Mouse (Mus musculus) skeletal muscle tissue, adult 2 months (tissue): ENCODE measurements around the gene Fbln7.

Experiments used
- DNase-seq: peaks from one replicate; pipeline ENCODE4 v3.0.0-alpha.2; 2012; ENCODE audit warnings: low read depth, low spot score

Fbln7 gene

DNA sequence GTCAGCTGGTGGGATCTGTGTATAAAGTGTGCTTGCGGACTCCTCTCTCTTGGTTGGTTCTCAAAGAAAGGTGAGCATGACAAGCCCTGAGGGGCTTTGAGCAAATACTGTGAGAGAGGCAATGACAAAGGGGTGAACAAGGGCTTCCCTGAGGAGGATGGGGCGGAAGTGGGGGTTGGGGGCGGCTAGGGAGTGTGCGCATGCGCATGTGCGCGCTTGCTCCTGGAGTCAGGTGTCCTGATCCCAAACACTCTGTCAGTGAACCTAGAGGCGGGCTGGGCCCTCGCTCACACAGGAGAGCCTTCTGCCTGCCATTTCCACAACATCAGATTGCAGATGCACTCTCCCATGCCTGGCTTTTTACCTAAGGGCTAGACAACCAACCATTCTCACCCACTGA lies 9.5 kb downstream of the Fbln7 start:
- no peak for DNase-seq

- no peak for DNase-seq
These were observed 12.7 kb downstream of the Fbln7 start for GRCm38 (mm10) chr2:128875526-128875925.

GRCm38 (mm10) chr2:128881236-128881635 lies 18.5 kb downstream of the Fbln7 start:
- no peak for DNase-seq

- DNase-seq, result no peak
These were observed 22.5 kb downstream of the Fbln7 start for GRCm38 (mm10) chr2:128885225-128885811.

DNA sequence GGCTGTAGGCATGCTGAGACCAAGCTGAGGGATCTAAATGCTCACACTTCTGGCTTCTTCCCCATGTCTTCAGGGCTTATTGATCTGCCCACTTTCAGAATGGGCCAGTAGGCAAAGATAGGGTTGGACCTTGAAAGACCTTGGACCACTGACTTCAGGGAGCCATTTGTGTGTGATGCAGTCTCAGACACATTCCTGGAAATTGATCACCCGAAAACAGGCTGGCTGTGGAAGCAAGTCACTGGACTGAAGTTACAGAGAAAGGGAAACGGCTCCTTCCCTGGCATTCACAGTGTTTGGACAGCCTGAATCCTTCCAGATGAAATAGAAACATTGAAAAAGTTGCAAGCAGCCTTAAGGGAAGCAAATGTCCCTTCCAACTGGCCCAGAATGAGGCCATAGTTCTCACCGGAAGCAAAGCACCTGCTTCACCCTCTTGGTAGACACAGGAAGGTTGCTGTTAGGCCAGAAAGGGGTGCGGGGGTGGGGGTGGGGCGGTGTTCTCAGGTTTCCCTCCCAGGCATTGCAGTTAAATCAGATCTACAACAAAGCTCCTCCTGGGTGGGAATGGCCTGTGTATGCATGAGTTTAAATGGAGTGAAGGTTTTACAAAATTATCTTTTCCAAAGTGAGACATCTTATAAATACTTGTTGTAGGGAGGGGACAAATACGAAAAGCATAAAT lies 25.2 kb downstream of the Fbln7 start:
- no peak for DNase-seq

- DNase-seq, result no peak
These were observed 28.0 kb downstream of the Fbln7 start for GRCm38 (mm10) chr2:128890661-128891335.

GRCm38 (mm10) chr2:128892180-128892721 lies 29.5 kb downstream of the Fbln7 start:
- no peak for DNase-seq

GRCm38 (mm10) chr2:128902843-128903242 lies 40.1 kb downstream of the Fbln7 start:
- no peak for DNase-seq

GRCm38 (mm10) chr2:128903661-128904060 lies 40.9 kb downstream of the Fbln7 start:
- DNase-seq, result no peak

- DNase-seq, result no peak
These were observed 52.2 kb downstream of the Fbln7 start for GRCm38 (mm10) chr2:128914978-128915377.

GRCm38 (mm10) chr2:128916528-128916927 lies 53.7 kb downstream of the Fbln7 start:
- no peak for DNase-seq

DNA sequence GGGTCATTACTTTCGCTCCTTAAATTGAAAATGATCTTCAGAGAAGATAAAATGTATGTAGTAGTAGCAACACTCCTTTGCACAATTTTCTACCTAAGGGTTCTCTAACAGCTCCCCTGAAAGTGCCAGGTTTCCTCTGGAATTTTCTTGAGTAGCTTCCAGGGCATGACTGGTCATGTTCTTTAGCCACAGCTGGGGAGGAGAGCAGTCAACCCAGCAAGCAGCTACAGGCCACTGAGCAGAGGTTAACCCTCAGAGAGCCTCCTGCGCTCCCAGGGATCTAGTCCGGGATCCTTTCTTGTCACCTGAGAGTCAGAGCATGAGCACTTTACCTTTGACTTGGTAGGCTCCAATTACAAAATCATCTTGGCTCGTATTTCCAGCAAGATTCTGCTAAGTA lies 62.0 kb downstream of the Fbln7 start:
- no peak for DNase-seq

GRCm38 (mm10) chr2:128928446-128928845 lies 65.7 kb downstream of the Fbln7 start:
- DNase-seq, result no peak

GRCm38 (mm10) chr2:128930704-128931103 lies 67.9 kb downstream of the Fbln7 start:
- DNase-seq, result no peak

DNA sequence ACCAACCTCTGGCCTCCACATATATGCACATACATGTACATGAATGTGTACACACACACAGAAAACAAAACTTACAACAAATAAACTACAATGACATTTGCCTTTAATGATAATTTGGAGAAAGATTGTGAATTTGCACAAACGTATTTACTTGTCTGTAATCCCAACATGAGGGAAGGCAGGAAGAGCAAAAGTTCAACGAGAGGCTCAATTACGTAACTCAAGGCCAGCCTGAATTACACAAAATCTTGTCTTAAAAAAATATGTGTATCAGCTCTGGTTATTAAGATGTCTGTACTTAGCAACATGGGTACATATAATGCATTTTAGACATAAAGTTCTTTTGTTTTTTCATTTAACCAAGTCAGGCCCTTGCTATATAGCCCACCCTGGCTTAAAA lies 73.5 kb downstream of the Fbln7 start:
- DNase-seq, result no peak

DNA sequence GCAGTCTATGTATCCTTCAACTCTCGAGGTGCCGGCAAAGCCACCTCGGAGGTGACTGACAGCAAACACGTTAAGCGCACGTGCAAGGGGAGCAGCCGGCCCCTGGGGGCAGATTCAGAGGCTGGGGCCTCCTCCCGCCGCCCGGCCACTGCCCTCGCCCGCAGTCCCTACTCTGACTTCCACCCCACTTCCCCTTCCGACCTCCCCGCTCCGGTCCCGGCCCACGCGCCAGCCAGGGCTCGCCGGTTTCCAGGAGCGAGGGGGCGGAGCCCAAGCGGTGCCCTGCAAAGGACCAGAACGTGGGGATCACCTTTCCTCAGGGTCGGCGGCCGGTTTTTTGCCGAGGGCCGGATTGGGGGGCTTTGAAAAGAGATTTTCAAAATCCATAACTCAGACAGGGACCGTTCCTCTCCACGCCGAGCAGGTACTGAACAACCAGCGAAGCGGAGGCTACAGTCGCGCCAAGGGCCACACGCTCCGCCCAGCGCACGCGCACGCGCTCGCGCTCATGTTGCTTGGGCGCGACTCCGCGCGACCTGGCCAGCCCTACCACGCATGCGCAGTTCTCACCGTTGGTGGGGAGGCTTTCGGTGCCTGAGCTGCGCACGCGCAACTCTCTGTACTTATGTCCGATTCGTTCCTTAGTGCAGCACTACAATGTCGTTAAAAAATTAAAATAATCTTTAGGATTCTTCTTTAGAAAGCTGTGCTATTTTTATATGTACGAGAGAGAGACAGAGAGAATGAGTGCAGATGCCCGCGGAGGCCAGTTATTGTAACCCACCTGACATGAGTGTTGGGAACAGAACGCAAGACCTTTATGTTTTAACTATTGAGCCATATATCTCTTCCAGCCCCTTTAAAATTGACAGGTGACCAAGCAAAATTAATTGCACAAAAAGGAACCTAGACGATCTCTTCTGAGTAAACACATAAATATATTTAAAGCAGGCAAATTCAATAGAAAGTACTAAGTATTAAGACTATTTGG lies 81.1 kb downstream of the Fbln7 start, which contains the start of gene Zc3h8:
TSS of gene Zc3h8 (minus strand) at position 540 of the 991 bp plus-strand sequence.
- DNase-seq, result peak; percentile 98
